Mouse (Mus musculus) heart, adult 2 months (tissue): Measurements from ENCODE around the gene Sf3b1.

Source experiments
- CTCF ChIP-seq: fragments of 200-600 bp; IDR thresholded peaks from 2 replicates; pipeline ENCODE4 v1.8.1; 2022; ENCODE audit warnings: antibody characterized with exemption, mild to moderate bottlenecking, moderate library complexity
- POLR2A ChIP-seq: fragments of 200-500 bp; IDR thresholded peaks from 2 replicates; pipeline ENCODE4 v1.6.1; 2011; ENCODE audit warnings: mild to moderate bottlenecking, low read depth, low read length, control low read depth; ENCODE audit not compliant: insufficient read depth

GRCm38 (mm10) chr1:55048841-55049587 is 21.7 kb upstream of the Sf3b1 start:
- TF ChIP-seq POLR2A (no peak), CTCF (no peak)
